In the genomic region with DNA sequence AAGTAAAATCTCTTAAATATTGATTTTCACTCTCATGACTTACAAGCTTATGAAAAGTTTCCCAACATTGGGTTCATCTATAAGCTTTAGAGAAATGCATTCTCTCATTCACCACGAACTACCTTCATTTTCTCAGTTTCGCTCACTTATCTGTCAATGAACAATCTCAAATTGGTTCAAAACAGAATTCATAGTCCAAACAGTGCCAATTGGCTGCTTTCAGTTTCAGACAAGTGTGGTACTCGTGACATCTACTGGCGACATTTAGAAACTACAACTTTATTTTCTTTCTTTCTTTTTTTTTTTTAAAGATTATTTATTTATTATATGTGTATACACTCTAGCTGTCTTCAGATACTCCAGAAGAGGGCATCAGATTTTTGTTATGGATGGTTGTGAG, we compare ENCODE assay signal across 8 mouse cellular contexts. TPM values are rescaled to one million over a fixed set of nuclear protein-coding genes. Genes with fewer than 3 reads are reported as not detected.
A peak's percentile ranks its signal among the peaks of the same experiment; 100 is the strongest.
DNase-seq lines count a peak whose midpoint lies in the region; ATAC-seq and TF ChIP-seq lines count a peak whose summit lies in the region.

No protein-coding gene starts in this region.

- WGBS in forebrain, postnatal 0 days: 17% methylated on average over 4 of the region's 4 CpGs
- WGBS in forebrain, embryonic 12.5 days: 24% methylated on average over 4 of the region's 4 CpGs

- no peak overlapping the region for H3K4me3 ChIP-seq in forebrain, postnatal 0 days (ENCODE audit: low read depth, low read length)
- no peak overlapping the region for H3K4me3 ChIP-seq in forebrain, embryonic 12.5 days (replicated peaks)
- H3K4me3 ChIP-seq in cortical plate, adult 2 months (ENCODE audit: insufficient read depth, low read length): no peak overlapping the region

- H3K36me3 ChIP-seq in forebrain, postnatal 0 days (ENCODE audit: insufficient read depth): no peaks in the 10 kb centered on the region
- H3K36me3 ChIP-seq in forebrain, embryonic 12.5 days (replicated peaks): no peaks in the 10 kb centered on the region

- DNase-seq in forebrain, postnatal 0 days: peak; percentile 61
- peak; percentile 15 for DNase-seq in lung, postnatal 10 days
- no peak for DNase-seq in lung, adult 18-20 months
- DNase-seq in retina, embryonic 14.5 days (ENCODE audit: low spot score): peak; percentile 71
- no peak for DNase-seq in adrenal gland, adult 18-20 months (ENCODE audit: low spot score in 2 of 2)

- ATAC-seq in forebrain, postnatal 0 days: peak; percentile 16; the same call in 1 of the 2 replicates
- ATAC-seq in forebrain, embryonic 12.5 days (ENCODE audit: low FRiP score): no peak
- no peak for ATAC-seq in erythroblast, adult 5-6 weeks (replicated peaks; ENCODE audit: low FRiP score, poor library complexity, severe bottlenecking)

- no peak overlapping the region for H3K27ac ChIP-seq in forebrain, postnatal 0 days (ENCODE audit: low read depth, low read length)
- H3K27ac ChIP-seq in forebrain, embryonic 12.5 days: no peak overlapping the region
- H3K27ac ChIP-seq in cortical plate, adult 2 months (ENCODE audit: insufficient read depth, low read length): no peak overlapping the region

- H3K4me1 ChIP-seq in forebrain, postnatal 0 days (ENCODE audit: insufficient read depth): peaks cover 3% of the 10 kb centered on the region; the same call in 1 of the 2 replicates
- H3K4me1 ChIP-seq in forebrain, embryonic 12.5 days: no peaks in the 10 kb centered on the region
- H3K4me1 ChIP-seq in cortical plate, adult 2 months (ENCODE audit: control insufficient read depth, insufficient read depth, low read length): no peaks in the 10 kb centered on the region

- peak; percentile 63 for TF ChIP-seq CTCF in forebrain, postnatal 0 days (IDR thresholded peaks at IDR 0.05; ENCODE audit: low read depth)
- peak; percentile 32; the same call in 1 of the 2 replicates for TF ChIP-seq CTCF in cortical plate, adult 2 months (IDR thresholded peaks at IDR 0.05; ENCODE audit: extremely low read depth, insufficient read depth, low read length)

- no peak overlapping the region for H3K9ac ChIP-seq in forebrain, postnatal 0 days
- no peak overlapping the region for H3K9ac ChIP-seq in forebrain, embryonic 12.5 days

- no peak for TF ChIP-seq POLR2A in cortical plate, adult 2 months (IDR thresholded peaks at IDR 0.05; ENCODE audit: extremely low read depth, insufficient read depth, low read length)

- H3K9me3 ChIP-seq in forebrain, postnatal 0 days (ENCODE audit: low read length): no peaks in the 10 kb centered on the region
- no peaks in the 10 kb centered on the region for H3K9me3 ChIP-seq in forebrain, embryonic 12.5 days

- no peak overlapping the region for H3K4me2 ChIP-seq in forebrain, postnatal 0 days (ENCODE audit: low read depth)
- no peak overlapping the region for H3K4me2 ChIP-seq in forebrain, embryonic 12.5 days

- H3K27me3 ChIP-seq in forebrain, postnatal 0 days (ENCODE audit: insufficient read depth, low read length): peaks cover 3% of the 10 kb centered on the region; the same call in 1 of the 2 replicates
- no peaks in the 10 kb centered on the region for H3K27me3 ChIP-seq in forebrain, embryonic 12.5 days

RNA-seq across cellular contexts. Expression of gene Vps4b, which starts 21.8 kb away (rescaled TPM):
- 30.8 and 31.5 TPM in 2 replicates for total RNA-seq in forebrain, postnatal 0 days (2014; rRNA removed)
- 20.2 and 27.7 TPM in 2 replicates for polyA plus RNA-seq in forebrain, postnatal 0 days (2015; fragmentation: Nextera tagmentation; extraction: Ambion mirVana)
- polyA plus RNA-seq in forebrain, embryonic 12.5 days (2016; fragmentation: Nextera tagmentation; extraction: Ambion mirVana): 61.7 and 68.8 TPM in 2 replicates
- polyA plus RNA-seq in cortical plate, adult 2 months (2012; rRNA removed): 23.6 and 26.7 TPM in 2 replicates
- 35.9 and 101 TPM in 2 replicates for total RNA-seq in erythroblast, adult 5-6 weeks (2015; ENCODE audit: low replicate concordance)
- 50.0 and 56.3 TPM in 2 replicates for total RNA-seq in erythroblast, adult 5-6 weeks (2017; ENCODE audit: low replicate concordance)
- total RNA-seq in adrenal gland, adult 18-20 months (2021): 100 to 1,000 TPM in 1 of 2 experiments, 10 to 100 TPM in 1; 69.9 to 103 TPM

RNA-seq across cellular contexts. Expression of gene Serpinb5, which starts 42.6 kb away (rescaled TPM):
- total RNA-seq in forebrain, postnatal 0 days (2014; rRNA removed): 0.38 TPM in 1 of 2 replicates, not detected in the other
- 0.06 and 0.08 TPM in 2 replicates for polyA plus RNA-seq in forebrain, postnatal 0 days (2015; fragmentation: Nextera tagmentation; extraction: Ambion mirVana)
- polyA plus RNA-seq in forebrain, embryonic 12.5 days (2016; fragmentation: Nextera tagmentation; extraction: Ambion mirVana): 0.20 TPM in 1 of 2 replicates, not detected in the other
- 0.08 and 0.13 TPM in 2 replicates for polyA plus RNA-seq in cortical plate, adult 2 months (2012; rRNA removed)
- not detected in 2 replicates for total RNA-seq in erythroblast, adult 5-6 weeks (2015; ENCODE audit: low replicate concordance)
- total RNA-seq in erythroblast, adult 5-6 weeks (2017; ENCODE audit: low replicate concordance): not detected in 2 replicates
- not detected for total RNA-seq in adrenal gland, adult 18-20 months (2021)

RNA-seq across cellular contexts. Expression of gene Kdsr, which starts 58.8 kb away (rescaled TPM):
- total RNA-seq in forebrain, postnatal 0 days (2014; rRNA removed): 11.8 and 15.8 TPM in 2 replicates
- 13.4 and 17.8 TPM in 2 replicates for polyA plus RNA-seq in forebrain, postnatal 0 days (2015; fragmentation: Nextera tagmentation; extraction: Ambion mirVana)
- 8.3 and 9.0 TPM in 2 replicates for polyA plus RNA-seq in forebrain, embryonic 12.5 days (2016; fragmentation: Nextera tagmentation; extraction: Ambion mirVana)
- polyA plus RNA-seq in cortical plate, adult 2 months (2012; rRNA removed): 18.7 and 20.5 TPM in 2 replicates
- 1.9 and 3.3 TPM in 2 replicates for total RNA-seq in erythroblast, adult 5-6 weeks (2015; ENCODE audit: low replicate concordance)
- total RNA-seq in erythroblast, adult 5-6 weeks (2017; ENCODE audit: low replicate concordance): 2.2 and 3.2 TPM in 2 replicates
- total RNA-seq in adrenal gland, adult 18-20 months (2021): 10 to 100 TPM; 26.5 to 40.4 TPM

Comparison
In these comparisons a context has a peak if more than half of its experiments do, and no peak if none do; other contexts are left out.
1. DNase-seq: peak in forebrain, postnatal 0 days (single experiment), lung, postnatal 10 days (single experiment) and retina, embryonic 14.5 days (single experiment); none in lung, adult 18-20 months (0 of 2) and adrenal gland, adult 18-20 months (0 of 2).